Mouse (Mus musculus) liver, embryonic 12.5 days (tissue): Measurements from ENCODE around the gene Mettl2. TPM values are rescaled to one million over a fixed set of nuclear protein-coding genes. Genes with fewer than 3 reads are reported as not detected.

Experiments used
- ATAC-seq: fragments of 200-750 bp; cut with Nextera tagmentation; 2 replicates; pipeline ENCODE4 v1.8.0; 2017; ENCODE audit warnings: moderate number of reproducible peaks, mild to moderate bottlenecking, moderate library complexity
- H3K27ac ChIP-seq: fragments of 300-500 bp; sonication (generic); 2 replicates; pipeline ENCODE4 v1.5.1; 2016; ENCODE audit warnings: mild to moderate bottlenecking
- H3K27me3 ChIP-seq: fragments of 300-500 bp; sonication (generic); replicated peaks from 2 replicates; pipeline ENCODE4 v1.6.1; 2016; ENCODE audit warnings: mild to moderate bottlenecking, moderate library complexity
- H3K36me3 ChIP-seq: fragments of 300-500 bp; sonication (generic); 2 replicates; pipeline ENCODE4 v1.6.1; 2016; ENCODE audit warnings: mild to moderate bottlenecking, moderate library complexity
- H3K4me1 ChIP-seq: fragments of 300-500 bp; sonication (generic); 2 replicates; pipeline ENCODE4 v1.6.1; 2016
- H3K4me2 ChIP-seq: fragments of 300-500 bp; sonication (generic); 2 replicates; pipeline ENCODE4 v1.6.1; 2016; ENCODE audit warnings: mild to moderate bottlenecking, moderate library complexity
- H3K4me3 ChIP-seq: fragments of 300-500 bp; sonication (generic); 2 replicates; pipeline ENCODE4 v1.5.1; 2016; ENCODE audit warnings: mild to moderate bottlenecking, moderate library complexity
- H3K9ac ChIP-seq: fragments of 300-500 bp; sonication (generic); 2 replicates; pipeline ENCODE4 v1.6.1; 2016; ENCODE audit warnings: mild to moderate bottlenecking, moderate library complexity
- H3K9me3 ChIP-seq: fragments of 300-500 bp; sonication (generic); replicated peaks from 2 replicates; pipeline ENCODE4 v1.6.1; 2016; ENCODE audit warnings: mild to moderate bottlenecking, moderate library complexity
- WGBS: fragments of 180-500 bp; shearing (Covaris S2); methylation state at CpG from one replicate; pipeline ENCODE4 v1.1.7; 2016; ENCODE audit not compliant: insufficient replicate concordance; 5-methylcytosine and 5-hydroxymethylcytosine counted together
- polyA plus RNA-seq: library from polyadenylated mRNA; unstranded; fragments of >200 nt; fragmentation: Nextera tagmentation; extraction: Ambion mirVana; gene quantifications from 2 replicates; pipeline ENCODE4 v1.2.1, GENCODE M21; 2016

Mettl2 gene
- polyA plus RNA-seq, 1 experiment from 2014 or later = 35.1 TPM

- H3K27ac ChIP-seq = peak overlapping the region; percentile 96
- H3K27me3 ChIP-seq = no peaks in the 10 kb centered on the region
- peak overlapping the region; percentile 99 for H3K9ac ChIP-seq
- H3K4me2 ChIP-seq = peak overlapping the region; percentile 79
- ATAC-seq = peak; percentile 54
- H3K4me3 ChIP-seq = peak overlapping the region; percentile 95
- WGBS = 2% methylated on average over 89 of the region's 89 CpGs
- H3K9me3 ChIP-seq = no peaks in the 10 kb centered on the region
- H3K4me1 ChIP-seq = peaks cover 51% of the 10 kb centered on the region
- peaks cover 47% of the 10 kb centered on the region for H3K36me3 ChIP-seq
These were observed 55.6 kb downstream of the Mettl2 start for GRCm38 (mm10) chr11:105181689-105182460.

- Histone ChIP-seq H3K4me1 (peaks cover 51% of the 10 kb centered on the region), H3K27ac (peak overlapping the region; percentile 96), H3K36me3 (peaks cover 45% of the 10 kb centered on the region), H3K4me2 (peak overlapping the region; percentile 79), H3K4me3 (peak overlapping the region; percentile 95), H3K9ac (peak overlapping the region; percentile 99), H3K9me3 (no peaks in the 10 kb centered on the region), H3K27me3 (no peaks in the 10 kb centered on the region)
- ATAC-seq = no peak
- WGBS = under 1% methylated on average over 4 of the region's 4 CpGs
These were observed 56.2 kb downstream of the Mettl2 start for GRCm38 (mm10) chr11:105182461-105182855.

- H3K4me1 ChIP-seq = peaks cover 50% of the 10 kb centered on the region
- peaks cover 54% of the 10 kb centered on the region for H3K36me3 ChIP-seq
- H3K9ac ChIP-seq = no peak overlapping the region
- no peak overlapping the region for H3K4me3 ChIP-seq
- peak overlapping the region; percentile 5; the same call in 1 of the 2 replicates for H3K4me2 ChIP-seq
- H3K9me3 ChIP-seq = no peaks in the 10 kb centered on the region
- H3K27me3 ChIP-seq = no peaks in the 10 kb centered on the region
- no peak for ATAC-seq
- no peak overlapping the region for H3K27ac ChIP-seq
- WGBS = 83% methylated on average over 3 of the region's 3 CpGs
These were observed 58.5 kb downstream of the Mettl2 start for GRCm38 (mm10) chr11:105184678-105185077.

Other genes with a start within 250 kb of the Mettl2 start
- gene Efcab3, start 62.8 kb upstream of the Mettl2 start, polyA plus RNA-seq = 0.24 TPM in 1 of 2 replicates, not detected in the other
- gene Gm10842, start 20.5 kb downstream of the Mettl2 start, polyA plus RNA-seq = not detected in 2 replicates
- 15.9 and 16.0 TPM in 2 replicates for gene Tlk2, start 52.4 kb downstream of the Mettl2 start, polyA plus RNA-seq
- gene Mrc2, start 166.2 kb downstream of the Mettl2 start, polyA plus RNA-seq = 2.8 and 3.2 TPM in 2 replicates